Mouse (Mus musculus) brown adipose tissue, adult 24 weeks (tissue): ENCODE measurements around the gene Mag. TPM values are rescaled to one million over a fixed set of nuclear protein-coding genes. Genes with fewer than 3 reads are reported as not detected.

Experiments
- H3K27ac ChIP-seq: fragments of 200-500 bp; replicated peaks from 2 replicates; pipeline ENCODE4 v1.5.1; 2012; ENCODE audit warnings: low read depth, mild to moderate bottlenecking, low read length
- H3K4me1 ChIP-seq: fragments of 200-500 bp; 2 replicates; pipeline ENCODE4 v1.6.1; 2012; ENCODE audit warnings: low read length, mixed read lengths; ENCODE audit not compliant: control insufficient read depth, insufficient read depth, insufficient read length
- H3K4me3 ChIP-seq: fragments of 200-500 bp; 2 replicates; pipeline ENCODE4 v1.5.1; 2012; ENCODE audit warnings: low read depth, mild to moderate bottlenecking, low read length, moderate library complexity; ENCODE audit not compliant: insufficient read depth
- polyA plus RNA-seq: library from polyadenylated mRNA; stranded (reverse); fragments of >200 nt; gene quantifications from 2 replicates; pipeline ENCODE4 v1.2.4, GENCODE M21; 2012; ENCODE audit not compliant: missing spikeins, insufficient read depth, insufficient read length

Gene Mag
- not detected in 2 replicates for polyA plus RNA-seq

GRCm38 (mm10) chr7:30914732-30915131 lies at the start of gene Mag:
Mag (minus strand) TSS chr7:30914873.
- no peaks in the 10 kb centered on the region for H3K4me1 ChIP-seq
- no peak within 1 kb of the TSS for H3K4me3 ChIP-seq

GRCm38 (mm10) chr7:30964366-30964765 lies 49.7 kb upstream of the Mag start:
- H3K4me3 ChIP-seq: no peak overlapping the region
- H3K27ac ChIP-seq: no peak overlapping the region
- H3K4me1 ChIP-seq: peaks cover 3% of the 10 kb centered on the region; the same call in 1 of the 2 replicates

More at GRCm38 (mm10) chr7:30914732-30915131, at the start of gene Mag:
- no peak within 1 kb of the TSS for H3K27ac ChIP-seq

GRCm38 (mm10) chr7:30962862-30963261 lies 48.2 kb upstream of the Mag start:
- Histone ChIP-seq H3K4me1 (peaks cover 11% of the 10 kb centered on the region), H3K27ac (no peak overlapping the region), H3K4me3 (no peak overlapping the region)

- Histone ChIP-seq H3K27ac (no peak overlapping the region), H3K4me1 (peaks cover 11% of the 10 kb centered on the region), H3K4me3 (no peak overlapping the region)
Observed at GRCm38 (mm10) chr7:30959786-30960349, 45.2 kb upstream of the Mag start.

- Histone ChIP-seq H3K4me1 (peaks cover 11% of the 10 kb centered on the region), H3K4me3 (no peak overlapping the region), H3K27ac (no peak overlapping the region)
Observed at GRCm38 (mm10) chr7:30958866-30959487, 44.3 kb upstream of the Mag start.

GRCm38 (mm10) chr7:30958109-30958865 lies 43.6 kb upstream of the Mag start:
- Histone ChIP-seq H3K27ac (peak overlapping the region; percentile 100; the same call in 1 of the 2 replicates), H3K4me1 (peaks cover 11% of the 10 kb centered on the region), H3K4me3 (peak overlapping the region; percentile 100)

GRCm38 (mm10) chr7:30957367-30957783 lies 42.7 kb upstream of the Mag start:
- Histone ChIP-seq H3K4me3 (peak overlapping the region; percentile 100), H3K27ac (peak overlapping the region; percentile 100), H3K4me1 (peaks cover 11% of the 10 kb centered on the region)

- H3K27ac ChIP-seq: peak within 1 kb of the TSS; percentile 100
- H3K4me1 ChIP-seq: peaks cover 11% of the 10 kb centered on the region
Observed at GRCm38 (mm10) chr7:30956756-30957366, 42.2 kb upstream of the Mag start, which contains the start of gene Usf2. Usf2 (minus strand) TSS chr7:30956803.

GRCm38 (mm10) chr7:30956357-30956751 lies 41.7 kb upstream of the Mag start:
- peaks cover 11% of the 10 kb centered on the region for H3K4me1 ChIP-seq
- peak overlapping the region; percentile 100 for H3K4me3 ChIP-seq
- peak overlapping the region; percentile 75 for H3K27ac ChIP-seq

More at GRCm38 (mm10) chr7:30956756-30957366, 42.2 kb upstream of the Mag start, which contains the start of gene Usf2:
- peak within 1 kb of the TSS; percentile 100 for H3K4me3 ChIP-seq

GRCm38 (mm10) chr7:30955584-30956356 lies 41.1 kb upstream of the Mag start:
- peak overlapping the region; percentile 75 for H3K27ac ChIP-seq
- H3K4me1 ChIP-seq: peaks cover 11% of the 10 kb centered on the region
- H3K4me3 ChIP-seq: peak overlapping the region; percentile 100

GRCm38 (mm10) chr7:30954971-30955520 lies 40.4 kb upstream of the Mag start:
- peaks cover 10% of the 10 kb centered on the region for H3K4me1 ChIP-seq
- no peak overlapping the region for H3K27ac ChIP-seq
- H3K4me3 ChIP-seq: no peak overlapping the region

GRCm38 (mm10) chr7:30954036-30954435 lies 39.4 kb upstream of the Mag start:
- Histone ChIP-seq H3K4me3 (no peak overlapping the region), H3K27ac (no peak overlapping the region), H3K4me1 (peaks cover 7% of the 10 kb centered on the region)

GRCm38 (mm10) chr7:30953459-30953858 lies 38.8 kb upstream of the Mag start:
- Histone ChIP-seq H3K4me1 (peaks cover 6% of the 10 kb centered on the region), H3K27ac (no peak overlapping the region), H3K4me3 (no peak overlapping the region)
